Mouse (Mus musculus) mature B cell (primary cell): ENCODE results near the gene Cyp39a1.

Experiments
- in situ Hi-C: fragments of 300-500 bp; cut with MboI; formaldehyde crosslinking; loops from 2 replicates; pipeline ENCODE4 v1.14.3; 2019

Cyp39a1 gene

GRCm38 (mm10) chr17:43677317-43677716 is 10.1 kb downstream of the Cyp39a1 start:
- in situ Hi-C loops: no loop called here

DNA sequence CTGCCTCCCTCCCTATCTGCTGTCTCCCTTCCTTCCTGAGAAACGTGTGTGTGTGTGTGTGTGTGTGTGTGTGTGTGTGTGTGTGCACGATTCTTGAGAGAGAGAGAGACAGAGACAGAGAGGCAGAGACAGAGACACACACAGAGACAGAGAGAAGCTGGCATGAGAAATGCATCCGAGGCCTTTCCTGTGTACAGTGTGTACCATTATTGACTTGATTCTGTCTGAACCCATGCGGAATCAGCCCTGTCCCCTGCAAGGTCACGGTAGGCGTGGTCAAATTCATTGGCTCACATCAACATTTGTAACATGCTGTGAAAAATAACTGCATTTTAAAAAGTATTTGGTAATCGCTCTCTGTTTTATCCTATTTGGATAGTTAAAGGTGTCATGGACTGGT is 16.9 kb downstream of the Cyp39a1 start:
- in situ Hi-C loops: no loop called here

DNA sequence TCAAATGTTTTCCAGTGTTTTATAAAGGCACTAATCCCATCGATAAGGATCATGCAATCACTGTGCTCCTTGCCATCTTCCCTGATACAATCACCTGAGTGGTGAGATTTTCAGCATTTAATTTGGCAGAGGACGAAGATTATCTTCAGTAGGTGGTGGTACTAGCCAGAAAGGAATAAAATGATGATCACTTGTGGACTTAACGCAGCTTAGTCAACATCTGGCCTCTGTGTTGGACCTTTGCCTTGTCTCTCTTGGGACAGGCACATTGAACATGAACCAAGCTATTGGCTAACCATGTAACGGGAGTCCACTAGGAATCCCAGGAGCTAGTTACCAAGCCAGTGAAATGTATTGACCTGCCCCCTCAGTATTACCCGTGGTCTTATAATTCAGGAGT is 17.4 kb downstream of the Cyp39a1 start:
- in situ Hi-C loops: no loop called here

- in situ Hi-C loops: no loop called here
Measured at GRCm38 (mm10) chr17:43689591-43689990, 22.4 kb downstream of the Cyp39a1 start.

- in situ Hi-C loops: no loop called here
Measured at GRCm38 (mm10) chr17:43698997-43699649, 31.9 kb downstream of the Cyp39a1 start.

DNA sequence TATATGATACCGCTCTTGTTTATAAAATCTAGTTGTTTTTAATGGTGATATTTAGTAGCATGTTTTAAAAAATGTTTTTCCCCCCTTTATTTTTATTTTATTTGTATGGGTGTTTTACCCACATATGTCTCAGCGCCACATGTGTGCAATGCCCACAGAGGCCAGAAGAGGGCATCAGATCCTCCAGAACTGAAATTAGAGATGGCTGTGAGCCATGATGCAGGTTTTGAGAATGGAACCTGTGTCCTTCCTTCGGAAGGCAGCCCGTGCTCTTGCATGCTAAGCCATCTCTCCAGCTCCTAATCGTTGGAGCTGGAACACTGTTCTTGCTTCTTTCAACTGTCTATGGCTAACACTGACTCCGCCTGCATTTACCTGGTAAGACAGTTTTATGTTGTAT is 33.8 kb downstream of the Cyp39a1 start:
- in situ Hi-C loops: no loop called here

GRCm38 (mm10) chr17:43704216-43704930 is 37.1 kb downstream of the Cyp39a1 start:
- in situ Hi-C loops: no loop called here

- in situ Hi-C loops: no loop called here
Measured at GRCm38 (mm10) chr17:43706749-43707148, 39.5 kb downstream of the Cyp39a1 start.

- in situ Hi-C loops: no loop called here
Measured at GRCm38 (mm10) chr17:43707254-43707653, 40.0 kb downstream of the Cyp39a1 start.

DNA sequence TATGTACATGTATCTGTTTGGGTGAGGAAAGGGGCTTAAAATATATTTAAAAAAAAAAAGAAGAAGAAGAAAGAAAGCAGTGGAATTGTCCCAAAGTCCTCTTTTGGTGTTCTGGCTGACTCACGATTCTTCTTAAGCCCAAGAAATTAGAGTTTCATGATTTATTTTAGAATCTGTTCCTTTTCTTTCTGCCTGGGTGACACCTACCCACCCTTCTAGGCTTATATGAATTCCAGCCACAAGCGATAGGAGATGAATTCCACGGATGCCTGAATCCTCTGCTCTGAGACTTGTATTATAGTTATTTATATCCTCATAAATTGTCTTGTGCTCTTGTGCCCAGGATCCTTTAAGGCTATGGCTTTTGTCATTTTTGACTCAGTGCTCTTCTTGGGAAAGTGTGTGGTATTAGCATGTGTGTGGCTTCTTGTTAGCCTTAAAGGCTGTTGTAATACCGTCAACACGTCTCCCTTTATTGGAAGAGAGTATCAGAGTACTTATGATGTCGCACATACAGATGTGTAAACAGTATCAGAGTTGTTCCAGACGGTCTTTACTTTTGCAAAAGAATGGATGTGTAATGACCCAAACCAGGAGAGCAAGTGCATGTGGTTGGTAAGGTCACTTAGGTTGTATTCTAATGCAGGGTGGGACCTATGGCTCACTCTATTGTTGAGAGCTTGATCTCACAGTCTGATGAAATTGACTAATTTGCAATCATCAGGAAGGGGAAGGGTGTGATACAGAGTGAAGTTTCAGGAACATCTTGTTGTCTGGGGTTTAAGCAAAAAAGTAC is 44.5 kb downstream of the Cyp39a1 start:
- in situ Hi-C loops: no loop called here

DNA sequence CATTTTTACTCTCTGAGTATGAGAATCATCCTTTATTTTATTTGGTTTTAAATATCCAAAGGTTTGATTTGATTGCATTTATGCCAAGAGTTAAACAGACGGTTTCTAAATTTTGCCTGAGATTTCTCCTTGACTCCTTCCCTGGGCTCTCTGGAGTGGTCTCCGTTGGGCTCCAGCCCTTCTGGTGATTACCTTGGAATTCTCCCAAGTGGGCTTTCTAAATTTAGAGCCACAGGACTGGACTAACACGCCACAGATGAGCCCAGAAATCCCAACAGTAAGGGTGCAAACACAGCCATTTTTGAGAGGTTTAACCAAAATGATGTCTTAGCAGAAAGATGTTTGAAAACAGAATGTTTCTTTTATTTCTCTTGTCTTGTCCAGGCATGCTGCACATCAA is 47.0 kb downstream of the Cyp39a1 start:
- in situ Hi-C loops: no loop called here

- in situ Hi-C loops: no loop called here
Measured at GRCm38 (mm10) chr17:43716601-43717000, 49.4 kb downstream of the Cyp39a1 start.

- in situ Hi-C loops: no loop called here
Measured at GRCm38 (mm10) chr17:43719401-43719800, 52.2 kb downstream of the Cyp39a1 start.

- in situ Hi-C loops: no loop called here
Measured at GRCm38 (mm10) chr17:43724480-43724879, 57.3 kb downstream of the Cyp39a1 start.

DNA sequence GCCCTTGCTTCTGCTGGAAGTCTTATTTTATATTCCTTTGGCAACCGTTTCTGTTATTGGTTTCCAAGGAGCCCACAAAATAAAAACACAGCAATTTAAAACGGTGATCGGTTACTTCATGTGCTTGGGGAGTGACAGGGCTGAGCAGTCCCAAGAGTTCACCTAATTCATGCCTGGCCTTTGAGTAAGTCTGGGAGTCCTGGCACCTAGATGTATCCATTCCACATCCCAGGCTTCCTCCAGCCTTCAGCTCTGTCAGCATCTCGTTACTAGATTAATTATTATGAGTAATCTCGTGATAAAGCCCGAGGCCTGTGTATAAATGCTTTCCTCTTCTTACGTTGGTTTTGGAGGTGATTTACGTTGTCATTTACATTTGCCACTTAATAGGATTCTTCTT is 64.1 kb downstream of the Cyp39a1 start:
- in situ Hi-C loops: no loop called here

GRCm38 (mm10) chr17:43731976-43732375 is 64.8 kb downstream of the Cyp39a1 start:
- in situ Hi-C loops: no loop called here

- in situ Hi-C loops: no loop called here
Measured at GRCm38 (mm10) chr17:43734252-43734651, 67.0 kb downstream of the Cyp39a1 start.

GRCm38 (mm10) chr17:43743933-43744332 is 76.7 kb downstream of the Cyp39a1 start:
- in situ Hi-C loops: no loop called here

DNA sequence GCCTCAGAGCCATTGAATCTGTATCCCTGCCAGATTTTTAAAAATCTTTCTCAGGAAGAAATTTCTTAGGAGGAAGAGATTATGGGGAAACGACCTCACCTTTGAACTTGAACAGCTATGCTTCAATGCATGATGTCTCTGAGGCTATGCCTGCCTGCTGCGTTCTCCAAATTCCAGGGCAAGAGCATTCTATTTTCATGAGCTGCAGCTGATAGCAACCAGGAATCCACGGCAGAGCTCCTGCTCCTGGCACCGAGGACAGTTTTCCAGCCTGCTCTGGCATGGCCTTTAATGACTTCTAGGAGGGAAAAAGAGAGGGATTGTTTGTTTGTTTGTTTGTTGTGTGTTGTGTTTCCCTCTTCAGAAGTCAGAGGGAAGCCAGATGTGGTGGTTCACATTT is 77.2 kb downstream of the Cyp39a1 start:
- in situ Hi-C loops: no loop called here

DNA sequence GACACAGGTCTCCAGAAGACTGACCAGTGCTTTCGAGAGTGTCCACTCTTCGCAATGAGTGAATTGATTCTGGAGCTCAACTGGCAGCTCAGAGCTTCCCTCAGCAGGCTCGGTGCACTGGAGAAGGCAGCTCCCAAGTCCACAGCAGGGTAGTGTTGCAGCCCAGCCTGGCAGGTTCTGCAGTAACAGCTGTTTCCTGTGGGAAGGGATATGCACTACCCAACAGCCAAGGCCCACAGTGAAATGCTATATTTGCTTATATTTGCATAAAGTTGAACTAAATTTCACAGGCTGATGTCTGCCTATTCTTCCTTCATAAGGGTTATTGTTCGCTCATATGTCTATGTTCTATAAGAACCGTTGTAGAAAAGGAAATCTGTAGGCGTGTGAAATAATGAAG is 83.9 kb downstream of the Cyp39a1 start:
- in situ Hi-C loops: no loop called here

DNA sequence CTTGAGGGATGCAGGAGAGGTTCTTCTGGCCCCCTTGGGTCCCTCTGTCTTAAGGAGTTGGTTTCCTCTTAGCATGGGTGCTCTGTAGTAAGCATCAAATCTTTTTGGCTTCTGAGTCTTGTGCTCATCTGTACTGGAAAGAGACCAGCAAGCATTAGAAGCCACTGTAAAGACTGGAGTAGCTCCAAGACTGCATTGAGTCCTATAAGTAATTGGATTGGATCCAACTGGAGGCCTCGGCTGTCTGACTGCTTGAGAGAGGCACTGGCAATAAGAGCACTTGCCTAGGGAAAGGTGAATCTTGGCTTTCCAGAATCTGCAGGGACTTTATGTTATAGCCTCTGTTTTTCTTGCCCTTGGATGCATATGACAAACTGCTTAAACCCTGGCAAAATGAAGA is 85.6 kb downstream of the Cyp39a1 start:
- in situ Hi-C loops: no loop called here

DNA sequence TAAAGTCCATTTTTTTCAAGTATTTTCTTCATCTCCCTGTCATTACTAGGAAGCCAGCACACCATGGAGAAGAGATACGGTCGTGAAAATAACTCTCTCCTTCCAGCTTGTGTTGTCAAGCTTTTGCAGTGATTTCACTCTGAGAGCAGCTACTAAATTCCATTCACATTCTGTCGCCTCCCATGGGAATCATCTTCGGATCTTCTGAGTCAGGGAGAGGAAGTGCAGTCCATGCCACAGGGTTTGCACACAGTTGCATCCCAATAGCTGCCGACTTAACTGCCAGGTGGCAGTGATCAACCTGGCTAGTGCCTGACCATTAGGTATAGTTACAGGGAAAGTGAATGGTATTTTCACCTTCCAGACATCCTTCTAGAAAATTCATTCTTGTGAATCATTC is 87.5 kb downstream of the Cyp39a1 start:
- in situ Hi-C loops: no loop called here
